In genomic region chr2:49811871-49812363, GRCm38 (mm10) we compare ENCODE assay signal across 8 mouse cellular contexts. TPM values are rescaled to one million over a fixed set of nuclear protein-coding genes. Genes with fewer than 3 reads are reported as not detected.
DNase-seq lines count a peak whose midpoint lies in the region; ATAC-seq and TF ChIP-seq lines count a peak whose summit lies in the region.

No protein-coding gene starts in this region.

- no peaks in the 10 kb centered on the region for H3K36me3 ChIP-seq in C2C12 (ENCODE audit: control insufficient read depth, insufficient read depth)
- no peaks in the 10 kb centered on the region for H3K36me3 ChIP-seq in small intestine, adult 2 months (ENCODE audit: control insufficient read depth, insufficient read depth, low read length)
- H3K36me3 ChIP-seq in forebrain, embryonic 11.5 days (ENCODE audit: control insufficient read depth, insufficient read depth, low read length): no peaks in the 10 kb centered on the region

- no peak for ATAC-seq in forebrain, embryonic 11.5 days (replicated peaks; ENCODE audit: low FRiP score)

- TF ChIP-seq POLR2A in small intestine, adult 2 months (IDR thresholded peaks at IDR 0.05; ENCODE audit: low read depth, low read length): no peak

- H3K79me2 ChIP-seq in C2C12 (ENCODE audit: control insufficient read depth, insufficient read depth): no peaks in the 10 kb centered on the region

- H3K4me1 ChIP-seq in small intestine, adult 2 months (ENCODE audit: control insufficient read depth, insufficient read depth, insufficient read length, low read length): peaks cover 12% of the 10 kb centered on the region; the same call in 1 of the 2 replicates
- H3K4me1 ChIP-seq in forebrain, embryonic 11.5 days (replicated peaks; ENCODE audit: control insufficient read depth, insufficient read depth, low read length): no peaks in the 10 kb centered on the region

- TF ChIP-seq CTCF in C2C12 (IDR thresholded peaks at IDR 0.05; ENCODE audit: control insufficient read depth, insufficient read depth, insufficient read length): no peak
- TF ChIP-seq CTCF in small intestine, adult 2 months (IDR thresholded peaks at IDR 0.05; ENCODE audit: extremely low read depth, insufficient read length, insufficient replicate concordance, low read depth, low read length): no peak

- no peaks in the 10 kb centered on the region for H3K9me3 ChIP-seq in forebrain, embryonic 11.5 days (ENCODE audit: control insufficient read depth, low read length)

- no peak overlapping the region for H3K4me2 ChIP-seq in forebrain, embryonic 11.5 days (ENCODE audit: low read depth, low read length, severe bottlenecking)

- no peaks in the 10 kb centered on the region for H3K79me3 ChIP-seq in C2C12 (ENCODE audit: low read depth)

- no peak overlapping the region for H3K9ac ChIP-seq in forebrain, embryonic 11.5 days (ENCODE audit: low read length)

- no peak overlapping the region for H3K4me3 ChIP-seq in C2C12 (ENCODE audit: insufficient read depth, poor library complexity, severe bottlenecking)
- peak overlapping the region; percentile 35 for H3K4me3 ChIP-seq in small intestine, adult 2 months (ENCODE audit: low read depth, low read length)
- no peak overlapping the region for H3K4me3 ChIP-seq in forebrain, embryonic 11.5 days (ENCODE audit: low read depth, low read length)

- H3K27ac ChIP-seq in small intestine, adult 2 months (ENCODE audit: insufficient read depth, low read depth, low read length): peak overlapping the region; percentile 37; the same call in 1 of the 2 replicates
- H3K27ac ChIP-seq in forebrain, embryonic 11.5 days (ENCODE audit: low read depth, low read length): no peak overlapping the region

- WGBS in small intestine, adult 2 months: 8% methylated on average over 4 of the region's 4 CpGs
- WGBS in forebrain, embryonic 11.5 days: 30% methylated on average over 4 of the region's 4 CpGs

- H3ac ChIP-seq in C2C12 (ENCODE audit: control insufficient read depth, insufficient read length, low read depth): no peak overlapping the region

- no peaks in the 10 kb centered on the region for H3K27me3 ChIP-seq in C2C12 (ENCODE audit: control insufficient read depth, insufficient read depth, insufficient read length)
- no peaks in the 10 kb centered on the region for H3K27me3 ChIP-seq in small intestine, adult 2 months (ENCODE audit: control insufficient read depth, insufficient read depth, low read length)
- H3K27me3 ChIP-seq in forebrain, embryonic 11.5 days (ENCODE audit: control insufficient read depth, insufficient read depth, low read length): no peaks in the 10 kb centered on the region

- DNase-seq in 3T3-L1 (ENCODE audit: low read depth, low spot score): peak; percentile 84
- peak; percentile 67 for DNase-seq in cerebellum, adult 9-10 months
- peak; percentile 60 to 64 for DNase-seq in kidney, postnatal 36 days
- no peak for DNase-seq in forebrain, embryonic 11.5 days (ENCODE audit: low spot score)
- DNase-seq in thymus, postnatal 4 days: no peak
- DNase-seq in layer of hippocampus, adult 11-12 months (ENCODE audit: low spot score): no peak

TF ChIP-seq in C2C12, 6 proteins besides CTCF, POLR2A, EP300 and RAD21:
- TF ChIP-seq MYOG (IDR thresholded peaks at IDR 0.05; ENCODE audit: control insufficient read depth, extremely low read depth, insufficient read length) (no peak), CEBPB (IDR thresholded peaks at IDR 0.05; ENCODE audit: low read depth) (peak; percentile 77), FOSL1 (IDR thresholded peaks at IDR 0.05; ENCODE audit: insufficient read depth, low read length, poor library complexity, severe bottlenecking) (no peak), USF1 (IDR thresholded peaks at IDR 0.05; ENCODE audit: low read depth) (no peak), MYOD1 (IDR thresholded peaks at IDR 0.05; ENCODE audit: control insufficient read depth, insufficient read length, low read depth) (peak; percentile 4), MAX (IDR thresholded peaks at IDR 0.05) (peak; percentile 83)
TF ChIP-seq in C2C12: peak in this region for 3.

RNA-seq across cellular contexts. Expression of gene Lypd6b, which starts 24.4 kb away (rescaled TPM):
- 0.02 TPM for polyA plus RNA-seq in C2C12 (2012; fragmentation: generic; extraction: Trizol)
- 0.09 and 1.1 TPM in 2 replicates for polyA plus RNA-seq in small intestine, adult 2 months (2012; rRNA removed)
- 0.92 and 2.4 TPM in 2 replicates for polyA plus RNA-seq in forebrain, embryonic 11.5 days (2014; fragmentation: Nextera tagmentation; extraction: Ambion mirVana)

Comparison
In these comparisons a context has a peak if more than half of its experiments do, and no peak if none do; other contexts are left out.
1. DNase-seq: peak in 3T3-L1 (single experiment), cerebellum, adult 9-10 months (single experiment) and kidney, postnatal 36 days (2 of 2); none in forebrain, embryonic 11.5 days (single experiment), thymus, postnatal 4 days (single experiment) and layer of hippocampus, adult 11-12 months (single experiment).